Mouse (Mus musculus) urinary bladder, adult 2 months (tissue): Measurements from ENCODE around the gene Lad1. TPM values are rescaled to one million over a fixed set of nuclear protein-coding genes. Genes with fewer than 3 reads are reported as not detected.

Experiments used
- DNase-seq: peaks from one replicate; pipeline ENCODE4 v3.0.0; 2022; ENCODE audit warnings: low spot score
- polyA plus RNA-seq: library from polyadenylated mRNA; depleted of rRNA; stranded (reverse); fragments of >200 nt; gene quantifications from 2 replicates; pipeline ENCODE4 v1.2.3, GENCODE M21; 2012; rRNA removed

The Lad1 gene
- 43.4 and 46.3 TPM in 2 replicates for polyA plus RNA-seq

DNA sequence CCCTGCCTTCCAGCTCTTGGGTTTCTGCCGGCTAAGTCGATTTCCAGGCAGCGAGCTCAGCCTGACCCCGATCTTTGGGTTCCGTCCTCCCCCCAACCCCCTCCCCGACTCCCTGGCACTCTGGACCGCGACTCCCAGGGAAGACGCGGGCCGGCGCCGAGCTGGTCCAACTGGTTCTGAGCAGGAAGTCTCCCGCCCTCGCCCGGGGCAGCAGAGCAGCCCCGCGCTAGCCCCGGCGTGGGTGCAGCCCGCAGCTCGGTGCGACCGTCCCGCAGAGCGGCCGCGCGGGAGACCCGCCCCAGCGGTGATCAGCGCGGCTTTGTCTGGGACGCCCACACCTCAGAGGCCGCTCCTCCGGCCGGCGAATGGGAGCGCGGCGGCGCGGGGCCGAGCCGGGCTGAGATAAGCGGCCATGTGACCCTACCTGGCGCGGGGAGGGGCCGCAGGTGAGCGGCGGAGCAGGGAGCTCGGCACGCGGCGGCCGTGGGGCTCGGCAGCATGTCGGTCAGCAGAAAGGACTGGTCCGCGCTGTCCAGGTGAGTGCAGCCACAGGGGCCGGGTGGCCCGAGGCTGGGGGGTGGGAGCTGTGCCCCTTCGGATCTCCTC, at the start of gene Lad1:
TSS of gene Lad1 (plus strand) at position 118 of the 606 bp plus-strand sequence.
- peak; percentile 80 for DNase-seq

GRCm38 (mm10) chr1:135770237-135770636, 48.2 kb upstream of the Lad1 start:
- no peak for DNase-seq

- no peak for DNase-seq
These were observed 47.4 kb upstream of the Lad1 start for GRCm38 (mm10) chr1:135770896-135771572.

- DNase-seq = no peak
These were observed 46.8 kb upstream of the Lad1 start for GRCm38 (mm10) chr1:135771573-135771970.

- no peak for DNase-seq
These were observed 41.8 kb upstream of the Lad1 start for GRCm38 (mm10) chr1:135776596-135776995.

DNA sequence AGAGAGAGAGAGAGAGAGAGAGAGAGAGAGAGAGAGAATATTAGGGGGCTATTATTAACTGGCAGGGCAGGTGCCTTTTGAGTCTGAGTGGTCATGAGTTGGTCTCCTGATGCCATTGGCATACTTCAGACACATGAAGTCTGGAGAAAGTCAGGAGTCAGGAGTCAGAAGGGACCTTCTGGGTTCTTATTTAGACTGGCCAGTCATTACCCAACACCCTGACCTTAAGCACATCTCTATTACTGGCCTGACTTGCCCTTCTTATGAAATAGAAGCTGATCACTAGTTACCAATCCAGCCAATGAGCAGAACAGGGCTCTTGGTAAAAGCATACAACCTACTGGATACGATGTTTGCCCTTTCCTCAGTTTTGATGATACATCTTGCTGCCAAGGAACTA, 41.4 kb upstream of the Lad1 start:
- no peak for DNase-seq

DNA sequence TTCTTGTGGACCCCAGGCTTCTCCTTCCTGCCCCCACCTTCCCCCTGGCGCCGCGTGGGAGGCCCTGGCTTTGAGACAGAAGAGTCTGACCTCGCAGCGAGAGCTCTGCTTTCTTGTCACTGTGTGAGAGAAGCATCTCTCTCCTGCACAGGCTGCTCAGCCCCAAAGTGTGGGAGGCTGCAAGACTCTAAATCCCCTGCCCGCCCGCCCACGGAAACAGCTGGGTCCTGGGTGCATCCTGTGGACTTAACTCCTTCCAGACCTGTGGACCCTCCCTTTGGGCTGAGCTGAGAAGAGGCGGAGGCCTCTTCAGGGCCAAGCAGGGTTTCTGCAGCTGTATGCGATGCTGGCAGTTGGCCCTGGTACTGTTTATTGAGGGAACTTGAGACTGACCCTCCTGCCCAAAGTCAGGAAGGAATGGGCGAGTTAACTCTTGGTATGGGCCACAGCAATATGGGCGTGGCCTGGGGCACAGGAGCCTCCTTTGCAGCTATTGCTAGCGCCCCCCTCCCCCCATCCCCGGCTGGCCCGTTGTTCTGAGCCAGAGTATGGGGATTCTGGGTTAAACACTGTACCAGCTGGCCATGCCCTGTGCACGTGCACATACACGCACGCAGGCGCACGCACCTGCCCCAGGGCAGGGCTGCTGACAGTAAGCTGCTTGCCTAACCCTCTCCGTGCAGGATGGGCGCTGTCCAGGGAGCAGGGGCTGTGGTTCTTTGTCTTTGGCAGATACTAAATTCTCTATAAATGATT, 39.4 kb upstream of the Lad1 start, which contains the start of gene Tnni1:
TSS of gene Tnni1 (plus strand) at position 655 of the 756 bp plus-strand sequence.
- no peak for DNase-seq

- DNase-seq = no peak
These were observed 37.7 kb upstream of the Lad1 start for GRCm38 (mm10) chr1:135780649-135781048.

- peak; percentile 59 for DNase-seq
These were observed 37.2 kb upstream of the Lad1 start for GRCm38 (mm10) chr1:135781220-135781619.

DNA sequence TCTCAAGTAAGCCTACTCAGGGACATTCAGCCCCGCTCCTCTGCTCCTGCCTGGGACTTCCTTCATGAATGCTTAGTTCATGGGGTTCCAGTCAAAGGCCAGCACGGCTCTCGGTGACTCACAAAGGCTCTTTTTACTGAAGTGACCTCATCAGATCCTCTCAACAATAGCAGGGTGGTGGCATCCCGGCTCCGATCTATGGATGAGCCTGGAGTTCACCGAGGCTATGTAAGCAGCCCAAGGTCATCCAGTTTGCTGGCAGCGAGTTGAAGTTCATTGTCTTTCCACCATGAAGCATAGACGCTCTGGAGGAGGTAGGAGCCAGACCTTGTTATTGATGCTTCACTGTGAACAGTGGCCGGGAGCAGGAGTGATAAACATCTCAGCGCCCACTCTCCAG, 35.6 kb upstream of the Lad1 start:
- no peak for DNase-seq

DNA sequence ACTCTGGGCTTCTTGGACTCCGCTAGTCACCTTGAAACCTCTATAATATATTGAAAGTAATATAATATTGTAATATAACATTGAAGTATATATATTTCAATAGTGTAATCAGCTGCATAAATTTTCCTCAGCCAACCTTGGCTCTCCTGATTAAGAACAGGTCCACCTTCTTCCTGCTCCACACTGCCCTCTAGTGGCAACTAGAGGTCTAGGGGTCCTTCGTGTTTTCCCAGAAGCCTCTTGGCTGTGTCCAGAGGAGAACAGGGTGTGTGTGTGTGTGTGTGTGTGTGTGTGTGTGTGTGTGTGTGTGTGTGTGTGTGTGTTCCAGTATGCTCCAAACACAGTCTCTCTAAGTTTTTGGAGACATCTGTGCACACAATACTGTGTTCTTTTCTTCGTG, 30.6 kb upstream of the Lad1 start:
- DNase-seq = no peak

GRCm38 (mm10) chr1:135788708-135789107, 29.7 kb upstream of the Lad1 start:
- DNase-seq = no peak

GRCm38 (mm10) chr1:135789815-135790214, 28.6 kb upstream of the Lad1 start:
- DNase-seq = peak; percentile 61

- no peak for DNase-seq
These were observed 26.1 kb upstream of the Lad1 start for GRCm38 (mm10) chr1:135792143-135792939.

DNA sequence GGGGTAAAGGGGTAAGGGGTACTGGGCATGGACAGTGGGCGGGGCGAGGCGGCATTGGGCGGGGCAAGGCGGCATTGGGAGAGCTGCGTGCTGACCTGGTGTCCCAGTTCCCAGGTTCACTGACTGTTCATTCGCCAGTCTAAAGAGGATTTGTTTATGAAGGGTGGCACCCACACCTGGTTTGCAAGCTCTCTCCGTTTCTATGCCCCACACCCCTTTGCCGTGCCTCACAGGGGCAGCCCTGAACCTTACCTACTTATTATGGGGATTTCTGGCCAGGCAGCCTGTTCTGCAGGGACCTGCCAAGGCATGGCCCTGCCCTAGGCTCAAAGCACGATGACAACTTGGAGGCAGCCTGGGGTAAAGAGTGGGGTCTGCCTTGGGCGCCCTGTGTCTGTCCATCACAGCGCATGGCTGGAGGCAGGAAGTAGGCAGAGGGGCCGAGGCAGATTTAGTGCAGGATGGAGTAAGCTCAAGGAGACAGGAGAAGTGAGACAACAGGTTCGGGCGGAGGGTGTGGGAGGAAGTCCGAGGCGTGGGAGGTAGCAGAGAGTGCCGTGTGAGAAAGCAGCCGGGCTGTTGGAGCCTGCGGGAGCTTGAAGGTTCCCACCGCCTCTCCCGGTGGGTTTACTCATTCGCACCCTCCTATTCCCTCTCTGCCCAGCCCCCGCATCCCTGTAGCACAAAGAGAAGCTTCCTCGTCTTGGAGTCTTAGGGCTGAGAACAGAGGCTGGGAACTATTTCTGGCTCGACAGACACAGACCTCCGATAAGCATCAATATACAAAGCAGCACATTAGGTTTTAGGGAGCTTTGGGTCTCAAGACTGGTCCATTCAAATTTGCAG, 24.8 kb upstream of the Lad1 start:
- DNase-seq = peak; percentile 66

- no peak for DNase-seq
These were observed 23.9 kb upstream of the Lad1 start for GRCm38 (mm10) chr1:135794216-135795134.

DNA sequence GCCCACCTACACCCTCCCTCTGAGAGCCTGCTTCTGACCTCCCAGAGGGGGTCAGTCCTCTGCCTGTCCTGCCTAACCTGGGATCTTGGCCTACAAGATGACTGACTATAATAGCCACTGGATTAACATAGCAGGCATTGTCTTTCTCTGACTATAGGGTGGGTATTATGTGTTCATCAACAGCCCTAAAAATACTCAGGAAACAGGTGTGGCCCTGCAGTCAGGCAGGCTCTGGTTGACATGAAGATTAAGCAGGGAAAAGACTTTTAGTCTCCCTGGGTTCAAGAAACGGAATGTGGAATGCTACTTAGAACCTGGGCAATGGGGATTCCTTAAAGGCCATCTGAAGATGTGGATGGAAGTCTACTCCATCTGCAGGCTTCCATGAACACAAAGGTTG, 19.9 kb upstream of the Lad1 start:
- DNase-seq = no peak

- no peak for DNase-seq
These were observed 19.2 kb upstream of the Lad1 start for GRCm38 (mm10) chr1:135799109-135799627.

DNA sequence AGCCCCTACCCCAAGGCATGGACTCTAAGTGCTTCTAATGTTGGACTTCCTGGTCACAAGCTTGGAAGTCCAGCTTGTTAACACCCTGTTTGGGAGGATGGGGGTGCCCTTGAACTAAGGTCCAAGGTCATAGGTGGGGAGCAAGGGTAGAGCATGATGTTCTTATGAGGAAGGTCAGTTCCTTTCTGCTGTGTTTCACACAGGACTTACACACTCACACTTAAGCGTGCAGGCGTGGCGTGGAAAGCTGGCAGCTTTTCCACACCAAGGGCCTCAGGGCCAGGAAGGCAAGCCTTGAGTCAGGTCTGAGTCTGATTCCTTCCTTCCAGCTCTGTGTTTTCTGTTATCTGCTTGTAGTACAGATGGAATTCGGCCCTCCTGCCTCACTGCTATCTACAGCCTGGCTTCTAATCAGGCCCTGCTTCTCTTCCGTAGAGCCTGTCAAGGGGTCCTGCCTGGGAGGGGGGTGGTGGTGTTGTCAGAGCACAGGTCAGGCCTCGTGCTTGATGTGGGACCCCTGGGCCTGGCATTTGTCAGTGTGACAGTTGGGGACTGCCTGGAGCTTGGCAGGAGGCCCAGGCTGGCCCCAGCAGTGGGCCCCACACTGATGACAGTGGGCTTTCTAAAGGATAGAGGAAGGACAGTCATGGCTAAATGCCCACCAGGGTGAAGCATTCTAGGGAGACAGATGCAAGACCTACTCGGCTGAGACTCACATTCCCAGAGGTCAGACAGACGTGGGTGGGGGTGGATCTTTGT, 18.0 kb upstream of the Lad1 start:
- no peak for DNase-seq
